Mouse (Mus musculus): ENCODE measurements around the gene Rbfox3.

Gene Rbfox3

GRCm38 (mm10) chr11:118911307-118912070, at the start of gene Rbfox3:
Rbfox3 (minus strand) TSS chr11:118911597.
- no peak for DNase-seq

- DNase-seq = no peak
Measured at GRCm38 (mm10) chr11:118960649-118961048, 49.3 kb upstream of the Rbfox3 start.

GRCm38 (mm10) chr11:118957070-118957471, 45.7 kb upstream of the Rbfox3 start:
- peak; percentile 20 for DNase-seq

- DNase-seq = no peak
Measured at GRCm38 (mm10) chr11:118955016-118955415, 43.6 kb upstream of the Rbfox3 start.

GRCm38 (mm10) chr11:118945868-118946267, 34.5 kb upstream of the Rbfox3 start:
- DNase-seq = no peak

- no peak for DNase-seq
Measured at GRCm38 (mm10) chr11:118941268-118941667, 29.9 kb upstream of the Rbfox3 start.

GRCm38 (mm10) chr11:118940539-118940938, 29.1 kb upstream of the Rbfox3 start:
- DNase-seq = no peak

GRCm38 (mm10) chr11:118939731-118940130, 28.3 kb upstream of the Rbfox3 start:
- DNase-seq = no peak

GRCm38 (mm10) chr11:118934925-118935324, 23.5 kb upstream of the Rbfox3 start:
- no peak for DNase-seq

GRCm38 (mm10) chr11:118927081-118927480, 15.7 kb upstream of the Rbfox3 start:
- DNase-seq = no peak

- no peak for DNase-seq
Measured at GRCm38 (mm10) chr11:118921852-118922251, 10.5 kb upstream of the Rbfox3 start.

- no peak for DNase-seq
Measured at GRCm38 (mm10) chr11:118916423-118917030, 5.1 kb upstream of the Rbfox3 start.

GRCm38 (mm10) chr11:118915888-118916287, 4.5 kb upstream of the Rbfox3 start:
- no peak for DNase-seq

- DNase-seq = no peak
Measured at GRCm38 (mm10) chr11:118912686-118913085, 1.3 kb upstream of the Rbfox3 start.

GRCm38 (mm10) chr11:118910756-118911155, 641 bp downstream of the Rbfox3 start:
- no peak for DNase-seq

GRCm38 (mm10) chr11:118909814-118910201, 1.6 kb downstream of the Rbfox3 start:
- DNase-seq = no peak

- no peak for DNase-seq
Measured at GRCm38 (mm10) chr11:118908981-118909813, 2.2 kb downstream of the Rbfox3 start.

- no peak for DNase-seq
Measured at GRCm38 (mm10) chr11:118908431-118908980, 2.9 kb downstream of the Rbfox3 start.

GRCm38 (mm10) chr11:118907471-118908401, 3.7 kb downstream of the Rbfox3 start:
- no peak for DNase-seq

- no peak for DNase-seq
Measured at GRCm38 (mm10) chr11:118906824-118907470, 4.5 kb downstream of the Rbfox3 start.

GRCm38 (mm10) chr11:118906131-118906823, 5.1 kb downstream of the Rbfox3 start:
- no peak for DNase-seq

All from lung, postnatal 36 days (tissue).